Mouse (Mus musculus): ENCODE measurements around the gene Ankrd16.

GRCm38 (mm10) chr2:11778087-11778823 lies 579 bp downstream of the Ankrd16 start:
- TF ChIP-seq POLR2A (IDR thresholded peaks at IDR 0.05; ENCODE audit: insufficient read depth, low read depth, low read length) (peak; percentile 78), CTCF (IDR thresholded peaks at IDR 0.05) (peak; percentile 36), EP300 (IDR thresholded peaks at IDR 0.05; ENCODE audit: insufficient read depth, low read depth, low read length) (peak; percentile 60; the same call in 1 of the 2 replicates)
